Mouse (Mus musculus): ENCODE data around the gene Sntg2. TPM values are rescaled to one million over a fixed set of nuclear protein-coding genes. Genes with fewer than 3 reads are reported as not detected.

Gene Sntg2
- total and polyA plus RNA-seq, 3 experiments = not detected

DNA sequence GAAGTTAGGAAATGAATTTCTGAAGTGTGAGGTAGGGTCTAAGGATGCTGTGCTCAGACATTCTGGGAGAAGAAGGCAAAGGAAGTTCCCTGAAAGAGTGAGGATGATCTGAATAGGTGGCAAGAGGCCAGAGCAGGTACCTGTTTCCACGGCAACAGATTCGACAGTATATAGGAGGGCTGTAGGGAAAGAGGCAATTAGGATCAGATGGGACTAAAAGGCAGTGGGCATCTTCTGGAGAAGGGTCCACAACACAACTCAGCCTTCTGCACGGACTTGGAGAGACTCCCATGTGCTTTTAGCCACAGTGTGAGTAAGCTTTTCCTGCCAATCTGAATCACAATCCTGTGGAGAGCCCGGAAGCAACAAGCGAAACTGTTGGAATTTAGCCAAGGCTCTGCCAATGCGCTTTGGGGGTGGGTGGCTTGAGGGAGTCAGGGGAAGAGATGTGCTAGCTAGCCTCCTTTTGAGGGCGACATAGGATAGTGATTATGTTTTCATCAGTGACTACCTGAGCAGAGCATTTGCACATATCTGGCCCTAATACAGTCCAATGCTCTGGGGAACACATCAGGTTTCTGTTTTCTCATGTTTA, 219.0 kb downstream of the Sntg2 start:
- TF ChIP-seq MXI1 (IDR thresholded peaks at IDR 0.05; ENCODE audit: low read depth, low read length) (no peak), NELFE (IDR thresholded peaks at IDR 0.05; ENCODE audit: low read depth, low read length) (no peak), ELF1 (IDR thresholded peaks at IDR 0.05; ENCODE audit: low read depth, low read length) (no peak), POLR2AphosphoS2 (IDR thresholded peaks at IDR 0.05; ENCODE audit: low read depth, low read length) (no peak), ETS1 (conservative IDR thresholded peaks at IDR 0.05; ENCODE audit: low read depth, low read length) (no peak), TBP (conservative IDR thresholded peaks at IDR 0.05; ENCODE audit: low read depth, low read length) (no peak)
- no peaks in the 10 kb centered on the region for H3K36me3 ChIP-seq (replicated peaks in 1 of 2; ENCODE audit: control insufficient read depth in 1 of 2, insufficient read depth in 1 of 2, low read length in 1 of 2)
- no peaks in the 10 kb centered on the region for H3K27me3 ChIP-seq (replicated peaks)
- H3K9ac ChIP-seq (ENCODE audit: insufficient read depth, low read depth) = no peak overlapping the region
- H3K79me2 ChIP-seq (replicated peaks; ENCODE audit: control insufficient read depth, extremely low read depth, insufficient read depth, poor library complexity, severe bottlenecking) = no peaks in the 10 kb centered on the region
- no peak overlapping the region for H3K4me3 ChIP-seq (replicated peaks in 1 of 3; ENCODE audit: low read depth in 2 of 3, low read length in 2 of 3, poor library complexity in 1 of 3)
- H3K9me3 ChIP-seq (replicated peaks; ENCODE audit: low read length) = no peaks in the 10 kb centered on the region
- no peaks in the 10 kb centered on the region for H3K4me1 ChIP-seq (ENCODE audit: control insufficient read depth in 1 of 2, insufficient read depth in 2 of 2)
- no peak overlapping the region for H3K27ac ChIP-seq (ENCODE audit: insufficient read depth, low read depth)
- dilution Hi-C loops (cut with MboI; ENCODE audit: extremely low pct_ligation_motif_present, extremely low pct_unique_long_range_greater_than_20kb, low sequenced_read_pairs) = no loop called here
- no peak for DNase-seq (ENCODE audit: extremely low read depth)
- in situ Hi-C loops (cut with MboI; ENCODE audit: low pct_ligation_motif_present, low pct_unique_long_range_greater_than_20kb, low sequenced_read_pairs) = no loop called here
- H3K4me2 ChIP-seq (ENCODE audit: insufficient read depth, low read depth, poor library complexity, severe bottlenecking) = no peak overlapping the region

GRCm38 (mm10) chr12:30142085-30142484, 231.1 kb downstream of the Sntg2 start:
- Histone ChIP-seq H3K27ac (ENCODE audit: insufficient read depth, low read depth) (no peak overlapping the region), H3K9ac (ENCODE audit: insufficient read depth, low read depth) (no peak overlapping the region), H3K4me1 (ENCODE audit: control insufficient read depth in 1 of 2, insufficient read depth in 2 of 2) (no peaks in the 10 kb centered on the region), H3K36me3 (replicated peaks in 1 of 2; ENCODE audit: control insufficient read depth in 1 of 2, insufficient read depth in 1 of 2, low read length in 1 of 2) (no peaks in the 10 kb centered on the region), H3K9me3 (replicated peaks; ENCODE audit: low read length) (no peaks in the 10 kb centered on the region), H3K27me3 (replicated peaks) (no peaks in the 10 kb centered on the region), H3K79me2 (replicated peaks; ENCODE audit: control insufficient read depth, extremely low read depth, insufficient read depth, poor library complexity, severe bottlenecking) (no peaks in the 10 kb centered on the region), H3K4me3 (replicated peaks in 1 of 3; ENCODE audit: low read depth in 2 of 3, low read length in 2 of 3, poor library complexity in 1 of 3) (no peak overlapping the region), H3K4me2 (ENCODE audit: insufficient read depth, low read depth, poor library complexity, severe bottlenecking) (no peak overlapping the region)
- in situ Hi-C loops (cut with MboI; ENCODE audit: low pct_ligation_motif_present, low pct_unique_long_range_greater_than_20kb, low sequenced_read_pairs) = loop anchor here (25.0 kb wide), 1 partner anchor 445 kb away; the partner anchor contains the start of gene Tmem18
- DNase-seq (ENCODE audit: extremely low read depth) = peak; percentile 71
- no peak for TF ChIP-seq ZNF384 (IDR thresholded peaks at IDR 0.05; ENCODE audit: low read depth, low read length)
- TF ChIP-seq MAX (IDR thresholded peaks at IDR 0.05; ENCODE audit: low read length) = no peak
- no peak for TF ChIP-seq MAFK (IDR thresholded peaks at IDR 0.05; ENCODE audit: insufficient replicate concordance, low read length)
- TF ChIP-seq HCFC1 (IDR thresholded peaks at IDR 0.05; ENCODE audit: low read depth, low read length) = no peak
- TF ChIP-seq POLR2A (IDR thresholded peaks at IDR 0.05; ENCODE audit: low read depth, low read length) = no peak
- TF ChIP-seq UBTF (IDR thresholded peaks at IDR 0.05; ENCODE audit: low read depth, low read length) = no peak
- no peak for TF ChIP-seq CHD1 (IDR thresholded peaks at IDR 0.05; ENCODE audit: low read depth, low read length)
- TF ChIP-seq NELFE (IDR thresholded peaks at IDR 0.05; ENCODE audit: low read depth, low read length) = no peak
- no peak for TF ChIP-seq ELF1 (IDR thresholded peaks at IDR 0.05; ENCODE audit: low read depth, low read length)
- TF ChIP-seq ZMIZ1 (IDR thresholded peaks at IDR 0.05; ENCODE audit: low read depth, low read length) = no peak
- TF ChIP-seq CTCF (conservative IDR thresholded peaks at IDR 0.05 in 1 of 2, IDR thresholded peaks at IDR 0.05 in 1 of 2; ENCODE audit: low read depth in 2 of 2, low read length in 2 of 2) = peak; percentile 33 to 66; a peak in 3 of 4 replicates
- TF ChIP-seq SMC3 (IDR thresholded peaks at IDR 0.05; ENCODE audit: low read depth, low read length) = peak; percentile 61
- TF ChIP-seq RAD21 (IDR thresholded peaks at IDR 0.05; ENCODE audit: low read depth, low read length) = peak; percentile 52
- no peak for TF ChIP-seq MYC (IDR thresholded peaks at IDR 0.05; ENCODE audit: low read depth, low read length)
- dilution Hi-C loops (cut with MboI; ENCODE audit: extremely low pct_ligation_motif_present, extremely low pct_unique_long_range_greater_than_20kb, low sequenced_read_pairs) = no loop called here

Data from CH12.LX (cell line).